Mouse (Mus musculus) frontal cortex, adult 2 months (tissue): ENCODE results near the gene Wars2. TPM values are rescaled to one million over a fixed set of nuclear protein-coding genes. Genes with fewer than 3 reads are reported as not detected.

ENCODE experiments used
- DNase-seq, 2 experiments: peaks; one replicate each; pipeline ENCODE4 v3.0.0; 2022; ENCODE audit warnings: low spot score in 1 of 2; ENCODE audit errors: extremely low spot score in 1 of 2
- polyA plus RNA-seq: library from polyadenylated mRNA; depleted of rRNA; stranded (reverse); fragments of >200 nt; gene quantifications from 2 replicates; pipeline ENCODE4 v1.2.3, GENCODE M21; 2012; rRNA removed

The Wars2 gene
- polyA plus RNA-seq, 1 experiment = 5.2 TPM

DNA sequence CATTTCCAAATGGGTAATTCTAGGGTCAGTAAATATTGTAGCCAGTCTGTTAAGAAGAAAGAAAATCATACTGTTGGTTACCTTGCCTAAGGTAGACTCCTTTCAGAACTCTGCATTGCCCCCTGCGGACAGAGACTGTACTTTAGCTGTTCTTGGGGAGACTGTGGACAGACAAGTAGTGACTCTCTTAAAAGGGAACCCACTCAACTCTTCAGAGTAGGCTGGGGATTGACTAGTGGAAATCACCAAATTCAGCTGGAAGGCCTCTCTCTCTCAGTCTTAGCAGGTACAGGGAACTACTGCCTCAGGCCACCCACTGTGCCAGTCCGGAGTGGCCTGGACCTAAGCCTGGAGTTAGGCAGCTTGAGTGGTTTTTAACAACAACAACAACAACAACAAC, 121.1 kb downstream of the Wars2 start:
- no peak for DNase-seq

DNA sequence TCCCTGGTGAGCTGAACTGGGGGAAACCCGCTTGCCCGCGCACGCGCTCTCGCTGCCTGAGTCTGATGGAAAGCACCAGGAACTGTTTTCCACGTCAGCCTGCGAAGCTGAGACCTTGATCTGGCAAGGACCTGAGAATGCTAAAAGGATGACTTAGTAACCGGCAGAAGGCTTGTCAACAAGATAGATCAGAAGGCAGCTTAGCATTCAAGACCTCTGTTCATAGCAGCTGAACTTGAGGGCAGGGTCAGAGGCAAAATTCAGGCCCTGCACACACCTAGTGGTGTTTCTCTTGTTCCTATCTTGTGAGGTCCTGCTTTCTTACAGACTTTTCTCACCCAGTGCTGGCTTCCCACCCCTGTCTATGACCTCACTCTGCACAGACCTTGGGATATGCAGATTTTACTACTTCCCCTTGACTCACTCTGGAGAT, 122.6 kb downstream of the Wars2 start:
- DNase-seq = no peak

DNA sequence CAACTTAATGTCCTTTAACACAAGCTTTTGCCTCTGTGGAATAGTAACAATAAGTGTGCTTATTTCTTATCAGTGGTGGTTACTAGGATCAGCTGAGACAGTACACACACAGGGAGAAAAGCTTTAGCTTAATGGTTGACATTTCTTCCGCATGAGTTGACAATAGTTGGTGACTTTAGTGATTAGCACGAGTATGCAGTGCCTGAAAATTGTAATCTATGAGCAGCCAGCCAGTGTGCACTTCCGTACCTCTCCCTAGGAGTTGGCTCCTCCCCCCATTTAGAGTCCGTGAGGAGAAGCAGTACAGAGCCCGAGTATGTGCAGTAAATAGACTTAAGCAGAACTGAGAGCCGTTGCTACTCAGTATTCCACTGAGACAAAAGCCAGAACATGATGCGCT, 123.8 kb downstream of the Wars2 start:
- no peak for DNase-seq

DNA sequence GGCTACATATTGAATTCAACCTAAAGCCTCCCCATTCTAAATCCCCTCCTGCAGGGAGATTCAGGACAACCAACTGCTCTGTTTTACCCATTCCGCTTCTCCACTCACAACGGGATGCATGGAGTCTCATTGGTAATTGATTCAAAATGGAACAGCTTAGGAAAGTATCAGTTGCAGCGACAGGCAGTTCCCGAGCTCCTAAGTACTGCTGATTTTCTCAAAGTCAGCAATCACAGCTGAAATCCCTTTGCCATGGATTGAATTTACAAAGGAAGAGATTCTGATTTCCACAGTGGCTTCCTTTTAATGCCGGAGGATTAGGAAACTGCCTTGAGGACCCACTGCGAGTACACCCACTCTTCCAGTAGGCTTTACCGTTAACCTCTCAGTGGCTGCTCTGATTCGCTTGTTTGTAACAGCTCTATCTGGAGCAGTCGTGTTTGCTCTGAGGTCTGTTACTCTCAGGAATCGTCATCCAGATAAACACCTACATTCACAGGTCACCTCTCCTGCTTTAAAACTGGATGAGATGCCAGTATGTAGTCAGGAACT, 126.0 kb downstream of the Wars2 start:
- DNase-seq = no peak

DNA sequence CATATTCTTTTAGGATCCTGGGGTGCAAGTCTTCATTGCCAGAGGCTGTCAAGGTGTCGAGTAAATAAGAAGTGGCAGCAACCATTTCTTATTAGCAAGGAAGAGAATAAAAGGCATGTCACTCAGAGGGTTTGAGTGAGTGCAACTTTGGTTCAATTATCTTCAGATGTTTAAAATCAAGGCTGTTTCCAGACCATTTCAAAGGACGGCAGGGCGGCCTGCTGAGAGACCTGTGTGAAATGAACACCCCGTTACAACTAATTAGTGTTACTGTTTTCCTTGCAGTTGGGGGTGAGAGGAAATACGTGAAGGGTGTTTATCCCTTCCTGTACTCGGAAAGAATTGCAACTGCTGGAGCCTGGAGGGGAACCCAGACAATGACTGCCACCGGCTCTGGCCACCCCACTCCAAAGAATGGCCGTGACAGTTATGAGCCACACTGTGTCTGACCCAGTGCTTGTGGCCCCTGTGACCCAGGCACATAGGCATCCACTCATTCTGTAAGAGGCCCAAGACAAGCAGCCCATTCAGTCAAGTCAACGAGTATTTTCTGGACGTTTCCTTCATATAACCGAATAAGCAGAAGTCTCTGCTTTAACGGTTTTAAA, 137.2 kb downstream of the Wars2 start:
- DNase-seq = no peak

DNA sequence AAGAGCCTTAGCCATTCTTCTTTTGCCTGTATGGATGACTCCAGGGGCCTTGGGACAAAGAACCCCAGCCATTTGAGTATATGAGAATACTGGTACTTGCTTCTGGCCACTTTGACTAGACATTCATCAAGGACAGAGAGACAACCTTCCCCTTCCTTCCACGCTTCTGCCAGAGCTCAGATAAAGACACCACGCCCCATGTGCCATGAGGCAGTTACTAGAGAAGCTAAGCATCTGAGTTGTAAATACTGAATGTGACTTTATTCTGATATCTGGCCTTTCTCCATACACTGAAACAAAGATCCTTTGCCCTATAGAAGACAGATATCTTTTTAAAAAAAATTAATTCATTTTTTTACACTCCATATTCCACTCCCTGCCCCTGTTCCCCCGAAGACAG, 138.8 kb downstream of the Wars2 start:
- DNase-seq = no peak

DNA sequence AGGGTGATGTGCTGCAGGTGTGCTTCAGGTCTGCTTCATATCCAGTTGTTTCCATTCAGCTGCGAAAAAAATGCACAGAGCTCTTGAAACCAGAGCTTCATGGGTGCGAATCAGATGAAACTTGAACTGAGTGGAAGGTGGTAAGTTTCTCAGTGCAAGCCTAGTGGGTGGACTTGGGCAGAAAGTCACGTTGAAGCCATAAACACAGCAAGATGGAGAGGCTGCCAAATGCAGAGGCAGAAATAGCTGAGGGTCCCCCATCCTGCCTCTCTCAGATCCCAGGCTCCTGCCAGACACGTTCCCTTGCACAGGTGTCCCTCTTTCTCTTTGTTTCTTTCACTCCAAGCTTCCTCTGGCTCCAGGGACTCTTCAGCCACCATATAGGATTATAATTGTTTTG, 140.6 kb downstream of the Wars2 start:
- DNase-seq = no peak

DNA sequence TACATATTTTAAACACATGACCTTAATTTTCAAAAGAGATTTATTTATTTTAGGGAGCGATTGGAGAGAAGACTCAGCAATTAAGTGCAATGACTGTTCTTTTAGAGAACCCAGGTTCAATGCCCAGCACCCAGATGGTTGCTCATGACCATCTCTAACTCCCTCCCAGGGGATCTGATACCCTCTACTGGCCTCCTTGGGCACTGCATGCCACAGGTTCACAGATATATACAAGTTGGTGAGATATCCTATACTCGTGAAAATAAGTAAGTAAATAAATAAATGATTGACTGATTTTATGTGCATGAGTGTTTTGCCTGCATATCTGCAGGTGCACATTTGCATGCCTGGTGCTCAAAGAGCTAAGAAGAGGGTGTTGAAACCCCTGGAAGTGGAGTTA, 147.4 kb downstream of the Wars2 start:
- no peak for DNase-seq

Other genes with a start within 250 kb of the Wars2 start
- gene Hao2, start 247.8 kb upstream of the Wars2 start, polyA plus RNA-seq = not detected in 2 replicates
- 0.95 and 0.96 TPM in 2 replicates for gene Tbx15, start 99.3 kb downstream of the Wars2 start, polyA plus RNA-seq